Mouse (Mus musculus): ENCODE data around the gene 2900026A02Rik.
A peak's percentile ranks its signal among the peaks of the same experiment; 100 is the strongest.

Gene 2900026A02Rik

DNA sequence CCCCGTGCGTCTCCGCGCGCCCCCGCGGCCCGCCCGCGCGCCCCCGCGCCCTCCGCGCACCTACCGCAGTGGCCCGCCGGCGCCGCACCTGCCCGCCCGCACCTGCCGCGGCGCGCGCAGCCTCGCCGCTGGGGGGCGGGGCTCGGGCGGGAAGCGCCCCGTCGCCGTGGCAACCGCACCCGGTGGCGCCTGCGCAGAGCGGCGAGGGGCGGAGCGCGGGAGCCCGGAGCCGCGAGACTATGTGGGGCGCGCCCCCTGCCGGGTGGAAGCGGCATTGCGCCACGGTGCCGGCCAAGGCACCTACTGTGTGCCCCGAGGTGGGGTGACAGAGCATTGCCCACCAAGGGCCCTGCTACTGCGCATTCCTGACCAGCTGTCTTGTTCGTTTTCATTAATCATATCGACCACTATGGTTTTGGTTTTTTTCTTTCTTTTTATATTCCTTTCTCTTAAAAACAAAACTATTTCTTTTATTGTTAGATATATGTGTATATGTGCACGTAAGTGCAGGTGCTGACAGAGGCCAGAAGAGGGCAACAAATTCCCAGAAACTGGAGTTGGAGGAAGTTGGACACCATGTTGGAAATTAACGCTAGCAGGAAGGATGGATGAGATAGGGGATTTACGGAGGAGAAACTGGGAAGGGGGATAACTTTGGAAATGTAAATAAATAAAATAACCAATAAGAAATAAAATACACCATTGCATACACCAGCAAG is at the start of gene 2900026A02Rik:
2900026A02Rik (minus strand) TSS at position 90 of the 719 bp plus-strand sequence.
- DNase-seq (ENCODE audit: low read depth, low spot score): peak; percentile 78

DNA sequence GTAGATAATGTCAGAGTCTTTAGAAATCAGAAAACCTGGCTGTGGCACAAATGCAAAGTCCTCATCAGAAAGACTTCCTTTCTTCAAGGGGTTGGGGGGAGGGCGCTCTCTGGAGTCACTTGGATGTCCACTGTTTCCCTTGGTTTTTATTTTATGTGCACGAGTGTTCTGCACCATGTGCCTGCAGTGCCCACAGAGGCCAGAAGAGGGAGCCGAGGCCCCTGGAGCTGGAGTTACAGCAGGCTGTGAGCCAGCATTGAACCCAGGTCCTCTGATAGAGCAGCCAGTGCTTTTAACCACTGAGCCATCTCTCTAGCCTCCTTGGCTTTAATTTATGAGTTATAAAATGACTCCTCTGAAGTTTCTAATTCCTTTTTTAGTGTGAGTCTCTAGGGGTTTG is 49.0 kb upstream of the 2900026A02Rik start:
- peak; percentile 79 for DNase-seq (ENCODE audit: low read depth, low spot score)

DNA sequence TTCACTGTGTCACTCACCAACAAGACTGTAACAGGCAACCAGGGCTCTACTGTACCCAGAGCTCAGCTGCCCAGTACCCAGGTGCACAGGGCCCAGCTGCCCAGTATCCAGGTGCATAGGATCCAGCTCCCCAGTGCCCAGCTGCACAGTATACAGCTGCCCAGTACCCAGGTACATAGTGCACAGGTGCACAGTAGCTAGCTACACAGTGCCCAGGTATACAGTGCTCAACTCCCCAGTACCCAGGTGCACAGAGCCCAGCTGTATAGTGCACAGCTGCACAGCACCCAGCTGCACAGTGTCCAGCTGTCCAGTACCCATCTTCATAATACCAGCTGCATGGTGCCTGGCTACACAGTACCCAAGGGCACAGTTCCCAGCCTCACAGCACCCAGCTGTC is 47.2 kb upstream of the 2900026A02Rik start:
- DNase-seq (ENCODE audit: low read depth, low spot score): no peak

DNA sequence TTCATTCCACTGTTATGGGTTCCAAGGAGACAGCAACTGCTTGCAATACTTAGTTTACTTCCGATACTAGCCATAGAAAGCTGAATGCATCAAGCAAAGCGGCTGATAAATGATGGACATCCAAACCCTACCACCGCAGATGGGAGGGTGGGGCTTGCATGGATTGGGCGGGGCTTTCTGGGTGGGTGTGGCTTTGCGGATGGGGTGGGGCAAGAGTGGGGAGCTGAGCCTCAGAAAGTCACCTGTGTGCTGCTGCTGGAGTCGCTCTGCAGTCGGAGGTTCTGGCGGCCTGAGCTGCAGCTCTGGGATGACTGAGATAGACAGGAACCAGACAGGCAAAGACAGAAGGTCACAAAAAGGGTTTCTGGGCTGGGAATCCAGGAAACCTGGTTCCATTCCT is 44.6 kb upstream of the 2900026A02Rik start:
- DNase-seq (ENCODE audit: low read depth, low spot score): peak; percentile 59

DNA sequence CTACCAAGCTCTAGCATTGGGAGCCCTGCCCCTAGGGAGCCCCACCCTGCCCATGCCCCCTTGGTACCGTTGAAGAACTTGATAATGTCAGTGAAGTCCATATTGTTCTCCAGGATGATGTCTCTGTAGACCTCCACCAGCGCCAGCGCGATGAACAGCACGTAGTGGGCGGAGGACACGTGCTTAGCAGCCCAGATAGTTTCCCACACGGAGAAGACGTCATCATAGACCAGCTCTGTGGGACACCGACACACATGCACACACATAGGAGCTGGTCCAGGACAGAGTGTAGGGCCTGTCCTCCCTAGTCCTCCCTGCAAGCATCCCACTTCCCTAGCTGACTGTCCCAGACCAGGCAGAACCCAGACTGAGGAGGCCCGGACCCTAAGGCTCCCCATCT is 29.8 kb upstream of the 2900026A02Rik start:
- DNase-seq (ENCODE audit: low read depth, low spot score): no peak

DNA sequence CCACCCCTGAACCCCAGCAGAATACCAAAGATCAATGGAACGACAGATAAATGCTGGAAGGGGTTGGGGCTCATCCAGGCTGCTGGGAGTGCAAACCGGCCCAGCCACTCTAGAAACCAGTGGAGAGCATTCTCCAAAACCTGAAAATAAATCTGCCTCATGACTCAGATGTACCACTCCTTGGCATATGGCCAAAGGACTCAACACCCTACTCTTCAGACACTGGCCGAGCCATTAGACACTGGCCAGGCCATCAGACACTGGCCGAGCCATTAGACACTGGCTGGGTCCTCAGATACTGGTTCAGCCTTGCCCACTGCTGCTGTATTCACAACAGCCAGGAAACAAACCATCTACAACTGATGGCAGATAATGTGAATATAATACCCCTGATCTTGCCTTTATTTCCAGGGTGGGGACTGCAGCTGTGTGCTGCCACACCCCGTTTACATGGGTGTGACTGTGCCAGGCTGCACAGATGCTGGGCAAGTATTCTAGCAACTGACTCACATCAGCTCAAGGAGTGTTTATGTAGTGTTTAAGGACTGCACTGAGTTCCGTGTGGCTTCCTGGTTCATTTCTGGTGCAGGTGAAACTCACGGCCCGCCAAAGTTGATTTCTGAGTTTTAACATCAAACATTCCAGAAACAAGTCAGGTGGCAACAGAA is 28.4 kb upstream of the 2900026A02Rik start:
- no peak for DNase-seq (ENCODE audit: low read depth, low spot score)

DNA sequence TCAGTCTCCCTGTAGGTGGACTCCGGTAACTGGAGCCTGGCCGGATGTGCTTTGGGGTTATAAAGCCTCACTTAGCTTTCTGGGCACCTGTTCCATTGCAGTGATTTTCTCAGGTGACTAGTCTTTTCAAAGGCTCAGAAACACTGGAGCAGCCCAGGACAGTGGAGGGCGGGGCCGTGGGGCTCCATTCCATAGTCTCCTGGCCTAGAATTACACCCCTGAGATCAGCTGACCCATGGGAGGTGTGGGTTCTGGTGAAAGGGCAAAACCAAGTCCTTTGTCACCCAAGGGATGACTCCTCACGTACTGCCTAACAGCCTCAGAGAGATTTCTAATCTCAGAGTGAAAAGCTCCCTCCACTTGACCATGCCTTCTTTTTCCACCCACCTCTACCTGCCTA is 9.2 kb upstream of the 2900026A02Rik start:
- no peak for DNase-seq (ENCODE audit: low read depth, low spot score)

DNA sequence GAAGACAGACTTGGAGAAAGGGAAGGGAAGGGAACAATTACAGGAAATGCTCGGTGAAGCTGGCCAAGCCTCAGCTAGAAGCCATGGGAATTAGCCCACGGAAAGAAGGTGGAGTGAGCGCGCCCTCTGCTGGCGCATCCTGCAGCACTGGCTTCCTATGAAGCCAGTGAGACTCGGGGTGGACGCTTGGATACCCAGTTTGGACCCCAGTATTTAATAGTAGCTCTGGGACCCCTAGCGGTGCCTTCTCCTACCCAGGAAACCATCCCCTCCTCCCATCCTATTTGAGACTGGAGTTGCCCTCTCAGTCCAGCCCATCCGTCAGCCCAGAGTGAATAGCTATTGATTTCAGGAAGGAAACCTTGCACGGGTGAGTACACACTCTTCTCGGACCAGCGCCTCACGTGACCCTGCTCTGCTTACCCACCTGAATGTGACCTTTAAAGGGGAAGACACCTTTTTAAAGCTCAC is 5.6 kb upstream of the 2900026A02Rik start, which contains the start of gene Tmem211:
Tmem211 (plus strand) TSS at position 278 of the 471 bp plus-strand sequence.
- peak; percentile 95 for DNase-seq (ENCODE audit: low read depth, low spot score)

DNA sequence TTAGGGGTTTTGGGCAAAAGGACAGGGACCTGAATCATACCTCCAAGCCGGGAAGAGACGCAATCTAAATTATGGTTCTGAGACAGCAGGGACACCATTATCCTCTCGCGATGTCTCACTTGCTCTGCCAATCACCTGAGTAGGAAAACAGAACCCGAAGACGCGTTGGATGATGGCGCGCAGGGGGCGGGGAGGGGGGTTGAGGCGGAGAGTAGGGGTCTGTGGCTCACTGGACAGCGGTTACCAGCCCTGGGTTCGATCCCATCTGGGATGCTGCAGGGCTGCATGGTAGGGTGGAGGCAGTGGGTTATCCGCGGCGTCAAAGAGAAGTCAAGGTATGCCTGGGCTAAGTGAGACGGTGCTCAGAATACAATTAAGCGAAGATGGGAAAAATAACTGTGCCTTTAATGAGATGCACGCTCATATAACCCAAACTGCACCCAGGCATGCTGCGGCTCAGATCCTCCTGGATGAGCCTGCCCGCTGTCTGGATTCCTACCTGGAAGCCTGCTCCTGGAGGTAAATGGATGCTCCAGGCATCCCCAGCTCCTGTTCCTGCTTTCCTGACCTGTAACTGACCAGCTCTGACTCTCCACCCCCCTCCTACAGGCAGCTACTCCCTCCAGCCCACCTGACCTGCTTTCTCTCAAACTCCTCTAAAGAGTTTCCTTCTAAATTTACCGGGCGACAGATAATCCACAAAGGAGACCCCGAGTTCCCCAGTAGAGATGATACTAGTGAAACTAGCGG is 4.8 kb upstream of the 2900026A02Rik start:
- peak; percentile 55 for DNase-seq (ENCODE audit: low read depth, low spot score)

DNA sequence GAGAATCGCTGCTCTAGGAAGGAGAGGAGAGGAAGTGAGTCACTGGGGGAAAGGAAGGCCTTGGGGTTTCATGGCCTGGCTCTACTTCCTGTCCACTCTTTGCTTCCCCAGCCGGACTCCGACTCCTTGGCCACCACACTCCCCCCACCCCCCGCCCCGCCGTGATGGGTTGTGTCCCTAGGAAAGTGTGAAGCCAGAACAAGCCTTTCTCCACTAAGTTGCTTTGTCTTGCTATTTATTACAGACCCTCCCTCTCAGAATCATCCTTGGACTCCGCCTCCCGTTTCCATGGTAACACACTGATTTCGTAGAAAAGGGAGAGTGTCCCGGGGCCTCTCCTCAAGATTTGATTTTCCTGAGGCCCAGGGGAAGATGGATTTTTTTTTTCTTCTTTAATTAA is 4.2 kb upstream of the 2900026A02Rik start:
- peak; percentile 71 for DNase-seq (ENCODE audit: low read depth, low spot score)

DNA sequence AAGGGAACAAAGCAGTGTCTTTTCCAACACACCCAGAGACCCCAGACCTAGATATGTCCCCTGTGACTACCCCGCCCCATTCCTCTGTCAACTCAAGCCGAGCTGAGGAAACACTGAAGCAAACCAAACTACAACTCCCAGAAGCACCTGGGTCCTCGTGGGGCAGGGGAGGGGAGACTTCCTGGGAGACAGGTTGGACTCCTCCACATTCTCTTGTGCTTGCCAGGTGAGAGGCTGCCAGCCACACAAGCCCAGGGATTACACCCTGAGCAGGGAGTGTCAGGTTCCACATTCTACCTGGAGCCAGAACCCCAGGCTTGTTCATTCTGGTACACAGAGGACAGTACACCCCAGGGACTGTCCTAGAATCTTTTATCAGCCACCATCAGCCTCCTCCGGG is 2.9 kb upstream of the 2900026A02Rik start:
- peak; percentile 53 for DNase-seq (ENCODE audit: low read depth, low spot score)

DNA sequence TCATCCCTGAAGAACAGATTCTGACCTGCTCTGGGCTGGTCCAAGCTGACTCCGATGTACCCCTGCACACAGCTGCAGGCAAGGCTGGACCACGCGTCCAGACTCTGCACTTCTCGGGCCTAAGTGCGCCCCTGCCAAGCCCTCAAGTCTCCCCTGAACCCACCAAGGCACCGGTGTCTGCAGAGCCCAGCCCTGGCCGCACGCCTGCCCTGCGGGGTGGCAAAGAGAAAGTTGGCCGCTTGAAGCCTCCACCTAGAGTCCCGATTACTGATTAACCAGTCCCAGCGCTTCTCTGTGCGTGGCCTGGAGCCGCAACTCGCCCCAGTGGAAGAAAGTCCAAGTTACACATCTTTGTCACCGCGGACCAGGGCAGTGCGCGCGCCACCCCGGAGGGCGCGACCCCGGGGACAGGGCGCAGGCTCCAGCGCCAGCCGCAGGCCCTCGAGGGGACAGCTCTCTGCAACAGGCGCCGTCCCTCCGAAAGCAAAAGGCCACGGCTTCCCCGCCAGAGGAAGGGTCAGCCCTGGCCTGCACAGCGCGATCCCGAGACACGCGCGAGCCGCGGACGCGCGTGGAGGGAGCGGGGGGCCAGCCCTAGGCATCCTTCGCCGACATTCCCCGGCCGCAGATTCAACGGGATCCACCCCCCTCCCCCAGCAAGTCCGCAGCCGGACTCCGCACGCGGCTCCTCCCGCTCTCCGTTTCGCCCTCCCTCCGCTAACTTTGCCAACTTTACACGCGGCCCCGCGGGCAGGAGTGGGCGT is 471 bp downstream of the 2900026A02Rik start:
- DNase-seq (ENCODE audit: low read depth, low spot score): no peak

DNA sequence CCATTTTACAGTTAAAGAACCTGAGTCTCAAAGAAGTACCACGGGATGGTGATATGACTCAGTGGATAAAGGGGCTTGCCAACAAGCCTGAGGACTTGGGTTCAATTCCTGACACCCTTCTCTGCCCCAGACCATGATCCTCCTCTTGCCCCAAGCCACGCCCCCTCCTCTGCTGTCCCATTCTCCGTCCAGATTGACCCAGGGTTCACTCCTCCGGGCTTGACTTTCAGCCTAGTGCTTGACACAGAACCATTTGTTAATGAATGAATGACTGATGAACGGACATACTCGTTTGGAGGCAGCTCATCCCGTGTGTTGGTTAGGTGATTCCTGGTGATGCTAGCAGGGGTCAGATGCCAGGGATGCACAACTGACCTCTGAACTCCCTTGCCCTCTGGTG is 1.2 kb downstream of the 2900026A02Rik start:
- DNase-seq (ENCODE audit: low read depth, low spot score): peak; percentile 40

DNA sequence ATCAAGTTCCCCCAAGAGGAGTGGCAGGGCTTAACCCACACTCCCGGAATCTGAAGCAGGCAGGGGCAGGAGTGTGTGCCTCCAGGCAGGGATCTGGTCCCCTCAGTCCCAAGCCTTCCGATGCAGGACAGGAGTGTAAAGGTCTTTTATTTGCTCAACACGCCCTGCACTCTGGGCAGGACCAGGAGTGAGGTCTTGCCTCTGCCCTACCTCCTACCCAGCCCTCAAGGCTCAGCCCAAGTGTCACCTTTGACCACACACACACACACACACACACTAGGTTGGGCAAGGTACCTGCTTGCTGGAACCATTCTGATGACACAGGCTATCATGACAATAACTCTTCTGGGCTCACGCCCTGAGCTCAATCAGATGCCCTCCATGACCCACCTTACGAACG is 1.6 kb downstream of the 2900026A02Rik start:
- no peak for DNase-seq (ENCODE audit: low read depth, low spot score)

DNA sequence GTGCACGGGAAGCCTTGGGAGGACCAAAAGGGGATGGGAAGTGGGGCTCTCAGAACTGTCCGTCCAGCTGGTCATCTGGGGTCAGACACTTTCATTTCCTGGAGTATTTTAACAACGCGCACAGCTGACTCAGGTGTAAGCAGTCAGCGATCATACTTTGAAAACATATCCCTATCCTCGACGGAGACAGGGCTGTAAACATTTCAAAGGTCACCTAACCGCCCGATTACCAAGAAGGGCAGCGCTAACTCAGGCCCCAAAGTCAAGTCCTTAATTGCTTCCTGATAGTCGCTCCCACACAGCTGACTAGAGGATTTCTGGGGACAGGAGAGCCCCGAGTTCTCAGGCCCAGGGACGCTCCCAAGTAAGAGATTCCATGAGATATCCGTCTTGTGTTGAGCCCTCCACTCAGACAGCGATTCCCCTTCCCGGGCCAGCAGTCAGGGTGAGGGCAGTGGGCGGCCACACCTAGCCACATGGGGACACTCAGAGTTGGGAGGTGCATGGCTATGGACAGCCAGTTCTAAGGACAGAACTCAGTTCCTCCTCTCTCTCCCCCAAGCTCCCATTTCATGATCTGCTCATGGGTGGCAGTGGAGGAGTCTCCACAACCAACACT is 2.3 kb downstream of the 2900026A02Rik start:
- no peak for DNase-seq (ENCODE audit: low read depth, low spot score)

DNA sequence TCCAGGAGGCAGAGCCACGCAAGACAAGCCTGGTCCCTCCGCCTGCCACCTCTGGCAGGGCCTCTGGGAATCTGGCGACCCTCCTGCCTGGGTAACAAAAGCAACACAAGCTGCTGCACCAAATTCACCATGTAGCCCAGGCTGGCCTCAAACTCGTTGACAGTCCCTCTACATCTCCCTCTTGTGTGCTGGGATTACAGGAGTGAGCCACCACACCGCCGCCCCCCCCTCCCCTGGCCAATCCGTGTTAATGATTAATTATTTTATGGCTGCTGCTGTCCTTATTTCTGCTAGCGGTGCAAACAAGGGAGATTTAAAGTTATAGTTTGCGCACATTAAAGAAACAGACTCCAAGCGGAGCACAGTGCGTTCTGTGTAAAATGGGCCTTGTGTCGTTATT is 4.0 kb downstream of the 2900026A02Rik start:
- no peak for DNase-seq (ENCODE audit: low read depth, low spot score)

DNA sequence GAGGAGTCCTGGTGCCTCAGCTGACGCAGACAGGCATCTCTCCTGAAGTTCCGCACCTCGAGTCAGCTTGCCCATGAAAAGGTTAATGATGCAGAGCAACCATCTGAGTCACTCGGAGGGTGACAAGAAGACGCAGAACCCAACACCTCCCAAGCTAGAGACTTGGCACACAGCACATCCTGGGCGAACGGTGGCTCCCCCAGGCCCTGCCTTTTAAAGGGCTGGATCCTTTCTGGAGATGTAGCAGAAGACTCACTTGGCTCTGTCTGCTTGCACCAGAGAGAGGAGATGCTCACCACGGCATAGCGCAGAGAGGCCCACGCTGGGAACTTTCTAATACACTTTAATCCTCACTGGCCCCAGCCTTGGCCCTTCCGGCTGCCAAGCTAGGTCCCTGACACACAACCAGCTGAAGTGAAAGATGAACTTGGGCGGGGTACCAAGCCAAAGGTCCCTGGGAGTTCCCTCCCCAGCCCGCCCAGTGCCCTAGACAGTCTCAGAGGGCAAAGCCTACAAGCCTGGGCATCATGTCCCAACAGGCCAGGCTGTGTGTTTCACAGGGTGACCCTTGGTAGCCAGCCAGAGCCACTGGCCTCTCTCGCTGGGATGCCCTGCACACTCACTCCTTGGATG is 4.6 kb downstream of the 2900026A02Rik start:
- DNase-seq (ENCODE audit: low read depth, low spot score): no peak

DNA sequence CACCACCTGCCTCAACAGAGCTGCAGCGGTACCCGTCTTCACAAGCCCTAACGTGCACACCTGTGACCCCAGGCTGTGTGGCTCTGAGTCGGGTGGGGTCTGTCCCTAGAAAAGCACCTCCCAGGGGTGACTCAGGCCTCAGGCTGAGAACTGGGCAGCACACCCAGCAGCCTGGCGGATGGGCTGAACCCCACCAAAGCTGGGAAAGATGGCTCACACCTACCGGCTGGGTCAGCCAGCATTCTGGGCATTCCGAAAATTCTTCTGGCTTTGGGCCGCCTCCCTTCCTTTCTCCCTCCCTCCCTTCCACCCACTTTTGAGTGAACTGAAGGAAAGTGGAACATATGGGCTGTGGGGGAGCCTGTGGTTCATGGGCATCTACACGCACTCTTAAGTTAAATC is 5.4 kb downstream of the 2900026A02Rik start:
- DNase-seq (ENCODE audit: low read depth, low spot score): no peak

DNA sequence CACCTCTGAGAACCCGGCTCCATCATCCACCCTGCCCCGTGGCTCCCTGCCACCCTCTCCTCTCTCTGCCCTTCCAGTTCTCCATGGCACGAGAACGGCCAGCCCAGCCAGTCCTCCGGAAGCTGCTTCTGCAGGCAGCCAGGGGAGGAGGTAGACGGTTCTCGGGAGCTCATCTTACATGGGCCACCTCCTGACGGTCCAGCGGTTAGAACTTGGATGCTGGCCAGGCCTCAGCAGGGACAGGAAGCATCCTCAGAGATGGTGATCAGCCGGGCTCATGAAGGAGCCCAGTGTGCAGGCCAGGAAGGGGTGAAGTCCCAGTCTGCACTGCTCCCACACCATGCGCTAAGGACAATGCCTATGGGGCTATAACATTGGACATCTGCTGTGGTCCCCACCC is 6.6 kb downstream of the 2900026A02Rik start:
- no peak for DNase-seq (ENCODE audit: low read depth, low spot score)

DNA sequence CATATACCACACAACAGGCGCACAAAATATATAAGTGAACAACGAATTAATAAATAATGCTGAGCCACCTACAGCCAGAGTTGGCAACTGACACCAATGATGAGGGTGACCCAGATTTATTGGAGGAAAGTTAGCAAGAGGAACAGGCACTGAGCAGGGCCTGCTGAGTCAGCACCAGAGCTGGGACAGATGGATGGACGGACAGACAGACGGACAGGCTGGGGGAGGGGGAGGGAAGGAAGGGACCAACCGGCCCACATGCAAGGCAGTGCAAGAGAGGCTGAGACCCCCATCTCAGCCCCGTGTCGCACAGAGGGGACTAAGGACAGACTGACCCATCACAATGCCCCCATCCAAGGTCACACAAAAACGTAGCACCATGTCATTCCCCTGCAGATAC is 7.0 kb downstream of the 2900026A02Rik start:
- DNase-seq (ENCODE audit: low read depth, low spot score): no peak

Measured in ES-CJ7 (cell line).